Mouse (Mus musculus) thymus, adult 18-20 months (tissue): ENCODE data around the gene Kcnip1.

Source experiments
- DNase-seq, 2 experiments: peaks; one replicate each; pipeline ENCODE4 v3.0.0; 2022; ENCODE audit warnings: mixed read lengths in 2 of 2

Kcnip1 gene

DNA sequence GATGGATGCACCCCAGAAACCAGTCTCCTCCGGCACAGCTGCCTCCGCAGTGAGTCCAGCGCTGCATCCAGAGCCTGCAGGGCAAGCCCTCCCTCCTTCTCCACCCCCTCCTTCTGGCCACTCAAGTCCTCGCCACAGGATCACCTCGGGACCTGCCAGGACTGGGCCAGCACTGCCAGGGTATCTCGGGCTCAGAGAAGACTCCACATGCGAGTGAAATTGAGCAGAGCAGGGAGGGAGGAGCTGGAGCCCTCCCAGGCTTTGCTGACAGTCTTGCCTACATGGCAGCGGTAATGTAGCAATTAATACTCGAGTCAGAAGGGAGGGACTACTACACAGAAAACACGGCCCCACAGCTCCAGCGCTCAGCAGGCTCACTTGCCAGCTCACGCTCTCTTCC is at the start of gene Kcnip1:
TSS of gene Kcnip1 (minus strand) at position 215 of the 400 bp plus-strand sequence.
- no peak for DNase-seq

GRCm38 (mm10) chr11:34040061-34040460 is 47.1 kb upstream of the Kcnip1 start:
- DNase-seq: no peak

- no peak for DNase-seq
Measured at GRCm38 (mm10) chr11:34035909-34036658, 43.1 kb upstream of the Kcnip1 start.

GRCm38 (mm10) chr11:34034794-34035193 is 41.8 kb upstream of the Kcnip1 start:
- no peak for DNase-seq

DNA sequence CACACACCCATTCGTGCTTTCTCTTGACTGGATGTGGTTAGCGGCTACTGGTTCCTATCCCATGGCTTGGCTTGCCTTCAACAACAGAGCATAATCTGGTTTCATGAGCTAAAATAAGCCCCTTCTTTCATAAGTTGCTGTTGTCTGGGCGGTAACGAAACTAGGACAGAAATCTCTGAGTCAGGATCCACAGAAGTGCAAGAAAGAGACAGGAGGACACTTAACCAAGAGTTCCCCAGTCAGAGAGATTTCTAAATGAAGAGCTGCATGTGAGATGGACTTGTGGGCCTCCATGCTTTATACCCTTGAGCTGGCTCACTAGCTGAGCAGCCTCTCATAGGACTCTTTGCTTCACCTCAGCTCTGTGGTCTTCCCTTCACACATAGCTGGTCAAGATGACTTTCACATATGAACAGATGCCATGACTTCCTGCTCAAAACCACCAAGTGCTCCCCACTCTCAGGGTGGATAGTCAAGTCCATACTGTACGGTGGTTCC is 41.1 kb upstream of the Kcnip1 start:
- no peak for DNase-seq

DNA sequence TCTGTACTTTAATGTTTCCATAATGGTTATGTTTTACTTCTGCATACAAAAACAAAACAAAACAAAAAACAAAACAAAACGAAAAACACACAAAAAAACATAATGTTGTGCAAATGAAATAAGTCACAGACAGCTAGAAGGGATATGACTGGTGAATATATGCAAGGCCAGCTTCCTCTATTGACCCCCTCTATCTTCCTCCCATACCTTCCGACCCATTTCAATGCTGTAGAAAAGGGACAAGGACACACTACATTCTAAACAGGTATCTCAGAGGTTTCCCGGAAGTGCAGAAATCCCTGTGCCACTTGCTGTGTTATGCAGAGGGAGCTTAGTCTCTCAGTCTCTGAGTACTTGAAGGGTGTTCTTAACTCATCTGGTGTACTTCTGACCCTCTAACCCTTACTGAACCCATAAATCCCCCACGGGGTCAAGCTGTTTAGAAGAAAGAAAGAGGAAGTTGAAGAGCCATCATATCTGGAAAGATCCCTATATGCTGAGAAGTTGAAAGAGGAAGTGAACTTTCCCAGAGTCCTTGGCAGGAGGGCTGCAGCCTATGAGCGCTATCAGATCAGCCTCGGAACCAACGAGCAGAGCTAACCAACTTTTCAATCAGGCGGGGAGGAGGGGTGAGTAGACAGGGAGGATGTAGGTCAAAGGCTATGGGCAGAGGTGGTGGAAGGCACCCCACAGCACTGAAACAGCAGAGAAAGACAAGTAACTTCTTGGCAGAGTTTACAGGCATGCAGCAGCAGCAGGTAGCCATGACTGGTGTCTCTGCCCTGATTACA is 38.3 kb upstream of the Kcnip1 start:
- peak; percentile 52 to 68 for DNase-seq

DNA sequence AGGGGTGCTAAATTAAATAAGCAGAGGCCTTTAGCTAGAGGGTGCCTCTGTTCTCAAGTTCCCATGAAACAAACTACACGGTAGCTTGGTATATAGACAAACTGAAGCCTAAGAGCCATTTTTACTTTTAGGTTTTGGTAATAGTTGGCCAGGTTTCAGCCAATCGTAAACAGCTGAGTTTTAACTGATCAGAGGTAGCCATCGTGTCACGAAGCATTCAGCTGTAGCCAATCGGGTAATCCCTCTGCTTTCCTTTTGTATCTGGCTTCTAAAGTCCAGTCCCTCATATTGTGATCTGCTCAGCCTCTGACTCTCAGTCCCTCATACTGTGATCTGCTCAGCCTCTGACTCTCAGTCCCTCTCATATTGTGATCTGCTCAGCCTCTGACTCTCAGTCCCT is 36.7 kb upstream of the Kcnip1 start:
- no peak for DNase-seq

GRCm38 (mm10) chr11:34025091-34025490 is 32.1 kb upstream of the Kcnip1 start:
- no peak for DNase-seq

- no peak for DNase-seq
Measured at GRCm38 (mm10) chr11:34012007-34012652, 19.2 kb upstream of the Kcnip1 start.

GRCm38 (mm10) chr11:34010859-34011172 is 17.9 kb upstream of the Kcnip1 start:
- peak in 1 of 2 experiments; percentile 30 for DNase-seq

DNA sequence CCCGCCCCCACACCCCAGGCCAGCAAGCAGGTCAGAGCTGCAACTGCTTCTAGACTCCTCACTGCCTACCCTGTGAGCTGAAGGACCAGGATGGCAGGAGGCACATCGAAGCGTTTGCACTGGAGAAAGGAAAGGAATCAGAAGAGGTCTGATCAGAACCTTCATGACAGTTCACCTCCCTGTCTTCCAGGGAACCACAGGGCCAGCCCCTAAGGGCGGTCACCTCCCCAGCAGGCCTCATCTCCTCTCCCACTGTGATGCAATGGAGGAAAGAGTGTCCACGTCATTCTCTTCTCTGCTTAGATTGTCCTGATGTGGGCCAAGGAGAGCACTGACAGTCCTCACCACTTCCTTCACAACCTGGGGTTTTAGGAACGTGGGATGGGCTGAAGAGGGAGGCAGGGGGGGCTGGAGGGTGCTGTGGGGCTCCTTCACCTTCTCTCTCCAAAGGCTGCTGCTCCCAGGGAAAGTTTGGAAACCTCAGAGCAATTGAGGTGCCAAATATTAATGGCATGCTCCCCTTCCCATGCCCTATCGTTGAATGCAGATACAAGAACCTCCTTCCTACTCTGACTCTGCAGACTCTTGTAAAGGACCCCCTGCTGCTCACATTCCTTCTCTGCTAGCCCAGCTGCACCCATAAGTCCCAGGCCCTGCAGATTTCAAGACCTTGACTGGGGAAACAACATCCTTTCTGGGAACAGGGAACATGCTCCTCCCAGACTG is 17.3 kb upstream of the Kcnip1 start:
- DNase-seq: peak; percentile 15 to 39

DNA sequence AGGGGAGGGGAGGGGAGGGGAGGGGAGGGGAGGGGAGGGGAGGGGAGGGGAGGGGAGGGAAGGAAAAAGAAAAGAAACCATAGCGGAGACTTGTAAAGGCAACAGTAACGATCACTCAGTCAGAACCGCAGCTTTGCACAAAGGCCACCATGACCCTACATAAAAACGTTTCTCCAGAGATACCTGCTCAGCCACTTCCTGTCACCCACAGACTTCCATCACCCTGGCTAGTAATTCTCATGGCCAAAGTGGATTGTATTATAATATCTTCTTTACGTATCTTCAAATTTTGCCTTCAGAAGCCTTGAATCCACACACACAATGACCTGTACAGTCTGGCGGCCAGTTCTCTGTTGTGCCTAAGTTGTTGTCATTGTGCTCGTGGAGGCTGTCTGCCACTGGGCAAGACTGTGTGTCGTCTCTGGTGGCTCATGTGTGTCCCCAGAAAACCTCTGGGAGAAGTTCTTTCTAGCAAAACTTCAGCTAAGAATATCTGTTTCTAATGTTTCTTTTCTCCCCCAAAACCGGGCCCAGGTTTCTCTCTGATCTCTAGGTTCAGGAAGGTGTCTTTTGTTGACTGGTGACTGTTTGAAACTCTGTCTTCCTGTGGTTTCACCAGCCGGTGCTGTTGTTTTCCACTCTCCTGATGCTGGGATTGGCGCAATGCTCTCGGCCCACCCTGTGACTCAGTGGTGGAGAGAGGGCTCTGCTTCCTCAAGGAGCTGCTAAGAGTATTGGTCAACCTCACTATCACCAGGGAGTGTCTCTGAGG is 16.6 kb upstream of the Kcnip1 start:
- DNase-seq: peak in 1 of 2 experiments; percentile 60

DNA sequence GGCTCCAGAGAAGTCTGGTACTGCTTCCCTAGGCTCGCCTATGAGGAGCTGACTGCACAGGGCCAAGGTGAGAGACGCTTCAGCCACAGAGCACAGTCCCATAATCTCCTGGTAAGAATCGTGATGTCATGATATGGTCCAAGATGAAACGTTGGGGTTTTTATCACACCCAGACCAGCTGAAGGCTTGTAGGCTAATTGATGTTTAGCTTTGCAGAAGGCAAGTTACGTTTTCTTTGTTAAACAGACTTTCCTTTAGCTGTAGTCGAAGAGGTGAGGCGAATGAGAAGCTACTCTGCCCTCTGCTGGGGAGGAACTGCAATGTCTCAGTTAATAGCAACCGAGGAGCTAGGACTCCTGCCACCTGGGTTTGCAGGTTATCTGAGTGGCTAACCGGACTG is 15.8 kb upstream of the Kcnip1 start:
- DNase-seq: peak; percentile 60 to 80

DNA sequence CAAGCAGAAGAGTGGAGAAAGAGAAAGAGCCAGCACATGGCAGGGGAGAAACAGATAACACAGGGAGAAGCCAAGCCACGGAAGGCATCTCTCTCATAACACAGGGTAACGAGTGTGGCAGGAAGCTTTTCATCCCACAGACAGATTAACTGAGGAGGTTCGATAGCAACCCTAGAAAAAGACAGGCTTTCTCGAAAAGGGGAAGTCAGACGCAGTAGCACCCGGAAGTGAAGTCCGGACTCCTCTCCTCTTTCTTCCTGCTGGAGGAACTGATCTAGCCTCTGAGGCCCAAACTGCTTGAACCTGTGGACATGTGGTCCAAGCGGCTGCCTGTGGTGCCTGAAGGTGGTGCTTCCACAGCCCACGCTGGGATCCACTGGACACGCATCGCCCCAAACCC is 15.3 kb upstream of the Kcnip1 start:
- DNase-seq: peak; percentile 38 to 63

- DNase-seq: no peak
Measured at GRCm38 (mm10) chr11:34007616-34008015, 14.7 kb upstream of the Kcnip1 start.

- DNase-seq: no peak
Measured at GRCm38 (mm10) chr11:34002593-34002965, 9.6 kb upstream of the Kcnip1 start.

DNA sequence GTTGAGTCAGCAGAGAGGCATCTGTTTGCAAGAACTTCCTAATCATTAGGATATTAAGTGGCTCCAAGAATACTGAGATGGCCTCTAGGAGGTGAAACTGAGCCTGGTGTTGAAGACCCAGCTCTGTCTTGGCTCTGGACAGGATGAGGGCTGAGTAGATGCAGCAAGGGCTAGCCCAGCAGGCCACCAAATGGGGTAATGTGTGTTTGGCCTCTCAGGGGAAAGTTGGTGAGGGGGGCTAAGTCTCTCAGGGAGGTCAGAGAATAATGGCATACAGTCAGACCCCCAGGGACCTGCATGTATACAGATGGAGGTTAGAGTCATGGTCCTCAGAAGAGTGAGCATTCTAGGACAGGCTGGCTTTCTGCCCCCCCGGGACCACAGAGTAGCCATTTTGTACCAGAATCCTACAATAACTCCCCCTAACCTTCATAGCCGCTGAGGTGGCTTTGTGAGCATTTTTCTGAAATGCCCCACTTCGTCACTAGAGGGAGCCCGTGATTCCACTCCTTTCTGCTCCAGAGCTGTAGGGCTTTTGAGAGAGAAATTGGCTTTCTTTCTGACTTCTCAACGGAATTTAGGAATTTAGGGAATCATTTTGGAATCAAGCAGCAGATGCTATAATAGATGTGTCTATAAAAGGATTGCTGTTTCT is 9.1 kb upstream of the Kcnip1 start:
- DNase-seq: peak; percentile 34 to 53

GRCm38 (mm10) chr11:34000416-34000815 is 7.5 kb upstream of the Kcnip1 start:
- no peak for DNase-seq

GRCm38 (mm10) chr11:33998244-33998643 is 5.3 kb upstream of the Kcnip1 start:
- DNase-seq: no peak

- DNase-seq: no peak
Measured at GRCm38 (mm10) chr11:33993496-33993895, 544 bp upstream of the Kcnip1 start.

- DNase-seq: no peak
Measured at GRCm38 (mm10) chr11:33990002-33990401, 3.0 kb downstream of the Kcnip1 start.

- DNase-seq: no peak
Measured at GRCm38 (mm10) chr11:33986525-33986924, 6.4 kb downstream of the Kcnip1 start.
